Mouse (Mus musculus) E14TG2a.4 (cell line): ENCODE results near the gene Pomt1.

Experiments
- H3K27me3 ChIP-seq: 2 replicates; pipeline ENCODE4 v1.6.1; 2014; ENCODE audit warnings: low read length, control low read depth; ENCODE audit not compliant: insufficient read depth
- H3K36me3 ChIP-seq: 2 replicates; pipeline ENCODE4 v1.6.1; 2014; ENCODE audit warnings: low read length, control low read depth; ENCODE audit not compliant: insufficient read depth
- H3K4me1 ChIP-seq: replicated peaks from 2 replicates; pipeline ENCODE4 v1.6.1; 2014; ENCODE audit warnings: low read depth, low read length, control low read depth
- H3K4me3 ChIP-seq: replicated peaks from 2 replicates; pipeline ENCODE4 v1.5.1; 2014; ENCODE audit warnings: mild to moderate bottlenecking, low read length
- H3K9me3 ChIP-seq: 2 replicates; pipeline ENCODE4 v1.6.1; 2014; ENCODE audit warnings: low read length, control low read depth
- CTCF ChIP-seq: conservative IDR thresholded peaks from 2 replicates; pipeline ENCODE4 v1.5.1; 2014; ENCODE audit warnings: low read length
- NANOG ChIP-seq: IDR thresholded peaks from 2 replicates; pipeline ENCODE4 v1.6.1; 2014; ENCODE audit warnings: borderline replicate concordance, low read length, mixed read lengths
- POU5F1 ChIP-seq: IDR thresholded peaks from 2 replicates; pipeline ENCODE4 v1.6.1; 2014; ENCODE audit warnings: low read length, borderline replicate concordance

Gene Pomt1

GRCm38 (mm10) chr2:32201527-32201926 is 34.9 kb upstream of the Pomt1 start:
- Histone ChIP-seq H3K36me3 (peaks cover 100% of the 10 kb centered on the region), H3K4me3 (no peak overlapping the region), H3K9me3 (no peaks in the 10 kb centered on the region), H3K4me1 (peaks cover 77% of the 10 kb centered on the region), H3K27me3 (no peaks in the 10 kb centered on the region)
- TF ChIP-seq POU5F1, result no peak
- no peak for TF ChIP-seq CTCF
- TF ChIP-seq NANOG, result no peak

GRCm38 (mm10) chr2:32203853-32204252 is 32.5 kb upstream of the Pomt1 start:
- Histone ChIP-seq H3K36me3 (peaks cover 100% of the 10 kb centered on the region), H3K4me3 (no peak overlapping the region), H3K9me3 (no peaks in the 10 kb centered on the region), H3K4me1 (peaks cover 57% of the 10 kb centered on the region), H3K27me3 (no peaks in the 10 kb centered on the region)
- TF ChIP-seq NANOG (no peak), CTCF (no peak)

- Histone ChIP-seq H3K36me3 (peaks cover 100% of the 10 kb centered on the region), H3K4me3 (no peak overlapping the region), H3K9me3 (no peaks in the 10 kb centered on the region), H3K4me1 (peaks cover 35% of the 10 kb centered on the region), H3K27me3 (no peaks in the 10 kb centered on the region)
- no peak for TF ChIP-seq NANOG
Measured at GRCm38 (mm10) chr2:32207682-32208081, 28.7 kb upstream of the Pomt1 start.

DNA sequence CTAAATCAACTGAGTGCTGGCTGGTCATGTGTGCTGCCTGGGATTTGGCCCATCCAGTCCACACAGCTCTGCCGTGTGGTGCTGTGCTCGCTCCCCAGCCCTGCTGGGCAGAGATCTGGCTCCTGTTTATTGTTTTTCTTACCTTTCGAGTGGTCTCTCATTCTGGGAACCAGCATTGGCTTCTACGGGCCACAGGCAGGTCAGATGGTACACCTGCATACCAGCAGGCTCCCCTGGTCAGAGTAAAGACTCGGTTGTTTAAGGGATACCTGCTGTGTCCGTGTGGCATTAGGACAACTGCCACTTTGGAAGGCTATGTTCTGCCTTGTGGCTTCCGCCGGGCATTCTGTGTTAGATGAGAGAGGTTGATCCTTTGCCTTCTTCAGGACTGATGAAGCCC is 24.7 kb upstream of the Pomt1 start:
- H3K4me1 ChIP-seq, result peaks cover 60% of the 10 kb centered on the region
- no peaks in the 10 kb centered on the region for H3K27me3 ChIP-seq
- H3K4me3 ChIP-seq, result no peak overlapping the region
- peaks cover 100% of the 10 kb centered on the region for H3K36me3 ChIP-seq
- no peaks in the 10 kb centered on the region for H3K9me3 ChIP-seq
- TF ChIP-seq NANOG (no peak), CTCF (no peak), POU5F1 (no peak)

GRCm38 (mm10) chr2:32213000-32213399 is 23.4 kb upstream of the Pomt1 start:
- H3K4me1 ChIP-seq, result peaks cover 63% of the 10 kb centered on the region
- H3K36me3 ChIP-seq, result peaks cover 100% of the 10 kb centered on the region
- TF ChIP-seq NANOG (no peak), CTCF (no peak), POU5F1 (no peak)
- H3K4me3 ChIP-seq, result peak overlapping the region; percentile 58
- H3K9me3 ChIP-seq, result no peaks in the 10 kb centered on the region
- H3K27me3 ChIP-seq, result no peaks in the 10 kb centered on the region

- Histone ChIP-seq H3K36me3 (peaks cover 100% of the 10 kb centered on the region), H3K4me1 (peaks cover 89% of the 10 kb centered on the region), H3K9me3 (no peaks in the 10 kb centered on the region), H3K27me3 (no peaks in the 10 kb centered on the region), H3K4me3 (no peak overlapping the region)
- TF ChIP-seq NANOG (no peak), CTCF (no peak), POU5F1 (no peak)
Measured at GRCm38 (mm10) chr2:32215576-32215975, 20.8 kb upstream of the Pomt1 start.

DNA sequence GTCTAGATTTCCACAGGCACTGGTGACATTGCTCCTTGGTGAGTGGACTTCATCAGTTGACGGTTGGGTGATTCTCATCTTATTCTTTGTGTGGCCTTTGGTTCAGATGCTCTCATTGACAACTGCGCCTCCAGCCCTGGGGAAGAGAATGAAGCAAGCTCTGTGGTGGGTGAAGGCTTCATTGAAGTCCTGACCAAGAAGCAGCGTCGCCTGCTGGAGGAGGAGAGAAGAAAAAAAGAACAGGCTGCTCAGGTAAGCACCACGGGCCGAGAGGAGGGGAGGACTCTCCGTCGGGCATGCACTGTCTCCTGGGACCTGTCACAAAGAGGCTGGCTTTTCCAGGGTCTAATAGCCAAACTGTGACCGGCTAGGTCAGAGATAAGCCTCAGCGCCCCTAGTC is 19.9 kb upstream of the Pomt1 start:
- H3K27me3 ChIP-seq, result no peaks in the 10 kb centered on the region
- peaks cover 91% of the 10 kb centered on the region for H3K4me1 ChIP-seq
- TF ChIP-seq CTCF (no peak), POU5F1 (no peak), NANOG (no peak)
- no peaks in the 10 kb centered on the region for H3K9me3 ChIP-seq
- H3K36me3 ChIP-seq, result peaks cover 100% of the 10 kb centered on the region
- H3K4me3 ChIP-seq, result no peak overlapping the region

DNA sequence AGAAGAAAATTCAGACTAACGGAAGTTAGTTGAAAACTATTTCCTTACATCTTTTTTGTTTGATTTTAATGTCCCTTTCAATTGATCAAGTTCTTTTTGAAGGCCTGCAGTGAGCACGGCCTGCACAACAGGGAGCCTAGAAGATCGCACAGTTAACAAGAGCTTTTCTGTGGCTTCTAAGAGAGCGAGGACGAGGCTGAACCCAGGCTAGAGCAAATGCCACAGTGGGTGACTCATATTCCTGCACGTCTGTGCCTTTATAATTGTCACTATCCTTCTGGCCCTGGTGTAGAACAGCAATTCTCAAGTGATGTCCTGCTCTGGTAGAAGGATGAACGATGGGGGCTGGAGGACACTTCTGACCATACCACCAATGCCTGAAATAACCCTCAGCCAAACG is 18.7 kb upstream of the Pomt1 start:
- Histone ChIP-seq H3K4me1 (peaks cover 79% of the 10 kb centered on the region), H3K36me3 (peaks cover 100% of the 10 kb centered on the region), H3K27me3 (no peaks in the 10 kb centered on the region), H3K9me3 (no peaks in the 10 kb centered on the region), H3K4me3 (no peak overlapping the region)
- TF ChIP-seq NANOG (no peak), POU5F1 (no peak), CTCF (no peak)

DNA sequence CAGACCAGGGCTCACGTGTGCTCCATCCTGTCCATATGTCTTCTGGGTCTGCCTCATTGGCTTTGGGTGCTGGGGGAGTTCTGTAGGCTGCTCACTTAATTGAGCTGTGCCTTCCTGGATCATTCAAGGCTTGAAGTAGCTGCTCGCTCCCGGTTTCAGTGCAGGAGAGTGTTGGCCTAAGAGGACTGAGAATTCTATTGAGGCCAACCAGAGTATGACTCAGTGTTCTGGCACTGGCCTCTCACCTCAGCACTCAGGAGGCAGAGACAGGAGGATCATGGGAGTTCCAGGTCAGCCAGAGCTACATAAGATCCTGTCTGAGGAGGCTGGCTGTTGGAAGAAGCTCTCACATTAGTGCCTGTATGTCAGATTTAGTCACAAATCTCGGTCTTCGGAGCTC is 18.3 kb upstream of the Pomt1 start:
- TF ChIP-seq CTCF (no peak), NANOG (no peak), POU5F1 (no peak)

DNA sequence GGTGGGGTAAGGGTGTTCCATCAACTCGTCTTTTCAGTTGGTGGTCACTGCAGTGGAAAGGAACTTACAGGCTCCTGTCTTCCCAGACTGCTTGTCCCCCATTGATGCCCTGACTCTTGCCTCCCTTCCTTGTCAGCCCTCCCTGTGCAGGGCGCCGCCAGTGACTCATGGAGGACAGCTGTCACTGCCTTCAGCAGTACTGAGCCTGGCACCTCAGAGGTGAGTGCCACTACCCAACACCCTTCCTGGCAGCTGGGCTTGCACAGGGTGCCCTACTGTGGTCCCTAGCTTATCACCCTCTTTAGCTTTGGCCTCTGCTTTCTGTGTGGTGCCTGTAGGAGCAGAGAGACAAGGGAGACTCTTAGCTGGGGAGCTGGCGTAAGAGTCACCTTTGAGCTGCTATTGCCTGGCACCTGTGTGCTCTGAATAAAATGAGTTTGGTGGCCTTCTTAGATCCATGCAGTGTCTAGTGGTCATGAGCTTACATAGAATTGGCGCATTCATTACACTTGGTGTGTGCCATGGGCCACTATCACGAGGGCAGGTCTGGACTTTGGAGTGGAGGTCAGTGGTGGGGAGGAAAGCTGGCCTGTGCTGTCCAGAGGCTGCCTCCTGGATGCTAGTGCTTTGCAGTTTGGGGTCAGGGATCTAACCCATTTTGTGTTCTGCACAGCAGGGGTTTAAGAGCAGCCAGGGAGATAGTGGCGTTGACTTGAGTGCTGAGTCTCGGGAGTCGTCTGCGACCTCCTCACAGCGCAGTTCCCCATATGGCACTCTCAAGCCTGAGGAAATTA is 17.7 kb upstream of the Pomt1 start:
- Histone ChIP-seq H3K4me3 (peak overlapping the region; percentile 43), H3K9me3 (no peaks in the 10 kb centered on the region), H3K36me3 (peaks cover 100% of the 10 kb centered on the region), H3K4me1 (peaks cover 68% of the 10 kb centered on the region), H3K27me3 (no peaks in the 10 kb centered on the region)
- TF ChIP-seq POU5F1 (no peak), NANOG (no peak), CTCF (no peak)

More for the DNA sequence above, 18.3 kb upstream of the Pomt1 start:
- Histone ChIP-seq H3K9me3 (no peaks in the 10 kb centered on the region), H3K4me1 (peaks cover 75% of the 10 kb centered on the region), H3K27me3 (no peaks in the 10 kb centered on the region), H3K36me3 (peaks cover 100% of the 10 kb centered on the region), H3K4me3 (no peak overlapping the region)
